Mouse (Mus musculus) urinary bladder, postnatal 14 days (tissue): ENCODE measurements around the gene Gltp.
A peak's percentile ranks its signal among the peaks of the same experiment; 100 is the strongest.

Experiments
- DNase-seq: peaks from one replicate; pipeline ENCODE4 v3.0.0; 2021; ENCODE audit warnings: low spot score

Gene Gltp

GRCm38 (mm10) chr5:114658255-114658654 is 32.5 kb downstream of the Gltp start, which contains the start of gene Trpv4:
Gene Trpv4 (minus strand): TSS chr5:114658421.
- peak; percentile 57 for DNase-seq

DNA sequence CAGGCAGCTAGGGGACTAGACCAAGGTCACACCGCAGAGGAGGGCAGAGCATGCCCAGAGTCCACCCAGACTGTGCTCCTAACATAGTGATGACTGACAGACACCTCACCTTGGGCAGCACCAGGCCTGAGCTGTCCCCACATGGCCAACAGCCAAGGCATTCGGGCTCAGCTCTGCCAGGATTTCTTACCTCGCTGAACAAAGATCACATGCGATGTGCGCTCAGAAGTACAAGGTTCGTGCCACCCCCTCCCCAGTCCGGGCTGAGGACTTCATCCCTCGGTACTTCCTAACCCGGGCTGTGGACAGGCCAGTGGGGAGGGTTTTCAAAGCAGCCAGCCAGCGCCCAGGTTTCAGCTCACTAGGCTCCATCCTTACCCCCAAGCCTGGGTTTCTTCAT is 33.4 kb downstream of the Gltp start:
- DNase-seq = no peak

DNA sequence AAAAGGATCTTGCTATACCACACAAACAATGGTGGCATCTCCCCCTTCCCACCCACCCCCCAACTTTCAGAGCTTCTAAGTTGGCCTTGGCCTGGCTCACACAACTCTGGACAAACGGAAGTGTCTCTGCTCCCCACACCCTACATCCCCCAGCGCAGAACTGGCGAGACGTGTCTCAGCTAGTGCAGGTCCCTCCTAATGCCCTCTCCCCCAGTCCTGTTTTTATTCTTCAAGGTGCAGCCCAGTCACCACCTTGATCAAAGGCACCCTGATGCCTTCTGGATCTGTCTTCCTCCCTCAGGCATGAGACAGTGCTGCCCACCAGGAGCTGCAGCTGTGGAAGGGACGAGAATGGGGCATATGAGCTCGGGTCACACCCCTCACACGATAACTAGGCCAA is 34.5 kb downstream of the Gltp start:
- DNase-seq = peak; percentile 48

GRCm38 (mm10) chr5:114655721-114656120 is 35.1 kb downstream of the Gltp start:
- no peak for DNase-seq

DNA sequence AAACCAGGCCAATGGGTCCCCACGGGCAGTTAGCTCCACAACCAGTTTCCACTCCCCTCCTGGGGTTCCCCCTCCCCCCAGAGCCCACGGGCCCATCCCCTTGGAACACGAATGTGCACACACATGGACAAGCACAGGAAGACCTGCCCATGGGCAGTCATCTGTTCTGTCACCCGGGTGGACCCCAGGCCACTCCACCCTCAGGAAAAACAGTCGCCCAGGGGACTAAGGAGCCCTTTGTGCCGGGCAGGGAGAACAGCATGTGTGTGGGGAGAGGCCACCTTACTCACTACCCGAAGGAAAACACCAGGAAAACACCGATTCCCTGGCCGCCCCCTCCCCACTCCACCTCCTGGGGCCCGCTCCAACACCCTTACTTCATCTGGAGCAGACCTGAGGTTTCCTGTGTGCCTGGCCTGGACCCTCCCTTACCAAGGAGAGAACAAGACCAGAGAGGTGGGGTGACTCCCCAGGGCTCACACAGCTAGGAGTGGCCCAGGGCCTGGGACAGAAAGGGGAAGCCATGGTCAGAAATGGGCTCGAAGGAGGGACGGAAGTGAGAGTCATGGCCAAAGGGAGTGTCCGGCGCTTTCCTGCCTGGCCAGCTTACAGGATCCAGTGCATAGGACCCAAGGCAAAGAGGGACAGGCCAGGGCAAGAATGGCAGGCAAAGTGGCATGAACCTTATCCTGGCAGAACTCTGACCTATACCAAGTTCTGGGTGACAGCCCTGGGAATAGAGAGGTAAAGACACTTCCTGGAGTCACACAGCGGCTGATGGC is 36.9 kb downstream of the Gltp start:
- peak; percentile 54 for DNase-seq

DNA sequence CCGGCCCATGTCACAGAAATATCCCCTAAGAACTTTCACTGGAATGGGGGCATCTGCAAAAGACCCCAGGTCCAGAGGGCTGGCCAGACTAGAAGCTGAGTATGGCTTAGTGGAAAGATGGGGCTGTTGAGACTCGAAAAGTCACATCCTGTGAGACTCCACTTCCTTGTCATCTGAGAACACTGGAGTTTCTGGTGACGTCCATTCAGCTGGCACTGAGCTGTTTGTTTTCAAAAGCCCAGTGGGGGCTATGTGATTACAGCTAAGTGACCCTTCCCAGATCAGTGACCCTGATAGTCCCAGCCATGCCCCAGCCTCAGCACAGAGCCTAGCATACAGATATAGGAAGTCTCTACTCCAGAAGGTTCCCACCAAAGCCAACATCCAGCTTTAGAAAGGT is 39.3 kb downstream of the Gltp start:
- no peak for DNase-seq

DNA sequence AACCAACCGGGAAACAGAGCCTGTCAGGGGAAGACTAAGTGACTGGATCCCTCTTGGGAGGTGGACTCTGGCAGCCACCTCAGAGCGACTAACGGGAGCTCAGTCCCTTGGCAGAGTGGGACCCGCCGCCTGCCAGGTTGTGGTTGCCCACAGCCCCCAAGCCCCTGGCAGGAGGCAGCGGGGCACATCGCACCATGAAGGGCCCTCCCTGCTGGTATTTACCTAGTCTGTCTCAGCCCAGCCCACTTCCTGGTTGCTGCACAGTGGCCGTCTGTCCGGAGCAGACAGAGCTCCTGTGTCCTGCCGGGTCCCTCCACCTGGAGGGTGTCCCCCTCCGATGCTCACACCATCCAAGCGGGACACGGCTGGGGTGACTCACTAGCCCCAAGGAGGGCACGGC is 39.8 kb downstream of the Gltp start:
- DNase-seq = no peak

DNA sequence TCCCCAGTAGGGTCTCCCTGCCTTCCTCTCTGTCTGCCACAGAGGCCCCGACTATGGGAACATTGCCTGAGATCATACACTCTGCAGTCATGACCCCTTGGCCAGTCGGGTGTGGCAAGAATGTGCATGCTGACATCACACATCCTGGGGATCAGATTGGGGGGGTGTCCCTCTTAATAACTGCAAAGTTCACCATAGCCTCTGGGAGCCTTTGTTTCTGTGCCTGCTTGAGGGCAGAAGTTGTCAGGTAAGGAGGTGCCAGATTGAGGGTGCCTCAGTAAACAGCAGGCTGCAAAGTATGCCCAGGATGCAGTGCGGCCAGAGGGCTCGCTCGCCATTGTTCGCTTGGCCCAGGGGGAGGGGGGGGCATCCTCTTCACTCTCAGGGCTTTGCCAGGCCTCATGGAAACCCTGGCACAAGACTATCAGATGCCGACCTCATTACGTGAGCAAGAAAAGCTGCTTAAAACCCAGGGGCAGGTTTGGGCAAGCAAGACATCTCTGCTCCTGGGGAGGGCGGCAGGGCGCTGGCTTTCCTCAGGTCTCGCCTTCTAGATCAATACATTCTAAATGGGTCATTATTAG is 42.0 kb downstream of the Gltp start:
- DNase-seq = peak; percentile 57

- DNase-seq = peak; percentile 80
These were observed 43.4 kb downstream of the Gltp start for GRCm38 (mm10) chr5:114647211-114647974.

- DNase-seq = no peak
These were observed 44.9 kb downstream of the Gltp start for GRCm38 (mm10) chr5:114645916-114646315.

DNA sequence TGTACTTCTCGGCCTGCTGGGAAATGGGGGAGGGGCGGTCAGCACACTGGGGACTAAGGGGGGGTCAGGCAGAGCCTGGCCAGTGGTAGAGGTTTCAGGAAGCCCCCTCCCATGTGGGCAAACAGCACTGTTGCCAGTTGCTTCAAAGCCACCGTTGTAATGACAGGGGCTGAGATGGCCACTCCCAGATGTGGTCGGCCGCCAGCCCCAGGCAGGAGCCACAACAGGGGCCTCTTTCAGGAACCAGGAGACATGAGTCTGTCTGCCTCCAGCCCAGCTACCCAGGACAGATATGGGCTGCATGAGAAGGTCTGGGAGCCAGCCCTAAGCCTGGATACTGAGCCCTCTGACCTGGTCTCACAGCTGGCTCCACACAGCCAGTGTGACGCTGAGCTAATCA is 45.9 kb downstream of the Gltp start:
- no peak for DNase-seq

DNA sequence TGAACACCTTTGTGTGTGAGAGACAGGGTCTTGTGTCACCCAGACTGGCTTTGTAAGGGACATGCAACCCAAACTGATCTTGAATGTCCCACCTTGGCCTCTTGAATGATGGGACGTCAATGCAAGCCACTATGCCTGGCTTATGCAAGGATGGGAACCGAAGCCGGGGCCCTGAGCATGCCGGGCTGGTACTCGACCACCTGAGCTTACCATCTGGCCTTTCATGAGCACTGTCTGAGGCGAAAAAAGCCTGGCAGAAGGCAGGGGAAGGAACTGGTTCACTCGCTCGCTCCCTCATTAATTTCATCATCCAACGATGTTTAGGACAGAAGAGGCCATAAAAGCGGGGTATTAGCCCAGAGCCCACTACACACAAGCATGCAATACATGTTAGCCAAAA is 50.0 kb downstream of the Gltp start:
- DNase-seq = no peak

- DNase-seq = no peak
These were observed 51.2 kb downstream of the Gltp start for GRCm38 (mm10) chr5:114639645-114639957.

GRCm38 (mm10) chr5:114638769-114639644 is 51.8 kb downstream of the Gltp start:
- peak; percentile 92 for DNase-seq

- no peak for DNase-seq
These were observed 54.7 kb downstream of the Gltp start for GRCm38 (mm10) chr5:114636091-114636490.

DNA sequence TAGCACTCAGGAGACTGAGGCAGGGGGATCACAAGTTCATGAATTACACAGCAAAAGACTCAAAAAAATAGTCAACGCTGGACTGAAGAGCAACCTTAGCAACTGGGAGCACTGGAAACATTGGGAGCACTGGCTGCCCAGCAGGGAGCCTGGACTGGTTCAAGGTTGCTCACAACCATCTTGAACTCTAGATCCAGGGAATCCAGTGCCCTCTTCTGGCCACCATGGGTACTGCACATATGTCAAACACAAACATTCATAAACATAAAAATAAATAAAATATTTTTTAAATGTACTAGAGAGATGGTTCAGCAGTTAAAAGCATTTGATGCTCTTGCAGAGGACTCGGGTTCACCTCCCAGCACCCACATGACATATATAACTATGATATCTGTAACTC is 59.4 kb downstream of the Gltp start:
- no peak for DNase-seq

DNA sequence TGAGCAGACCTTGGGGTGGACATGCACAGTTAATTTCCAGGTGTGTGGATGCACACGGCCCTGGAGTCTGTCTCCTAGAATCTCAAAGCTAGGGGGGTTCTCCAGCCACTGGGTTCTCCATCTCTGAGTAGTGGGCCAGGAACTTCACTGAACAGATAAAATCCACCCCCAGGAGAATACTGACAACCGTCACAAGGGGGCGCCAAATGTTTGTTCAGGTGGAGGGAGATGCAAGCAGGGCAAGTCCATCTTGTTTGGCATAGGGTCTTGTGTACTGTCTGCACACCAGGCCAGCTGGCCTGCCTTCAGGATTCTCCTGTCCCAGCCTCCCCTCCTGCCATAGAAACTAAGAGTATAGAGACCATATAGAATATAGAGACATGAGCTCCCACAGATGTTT is 65.2 kb downstream of the Gltp start:
- DNase-seq = peak; percentile 53

DNA sequence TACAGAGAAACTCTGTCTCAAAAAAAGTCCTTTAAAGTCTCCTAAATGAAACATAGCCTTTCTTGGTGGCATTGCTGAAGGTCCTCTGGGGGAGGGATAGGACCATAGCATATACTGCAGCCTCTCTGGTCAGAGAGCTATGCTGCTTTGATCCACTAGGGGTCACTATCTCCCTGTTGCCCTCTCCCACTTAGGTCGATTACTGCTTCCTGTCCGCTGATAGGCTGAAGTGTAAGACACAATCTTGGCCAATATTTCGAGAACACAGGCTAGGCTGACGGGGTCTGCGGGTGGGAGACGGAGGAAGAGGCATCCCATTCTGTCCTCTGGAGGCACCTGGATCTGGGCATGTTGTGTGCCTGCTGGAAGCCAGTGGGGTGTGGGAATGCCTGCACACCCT is 70.5 kb downstream of the Gltp start:
- no peak for DNase-seq
